Mouse (Mus musculus): ENCODE measurements around the gene Gm10670. TPM values are rescaled to one million over a fixed set of nuclear protein-coding genes. Genes with fewer than 3 reads are reported as not detected.
"Not testable (repeated sequence)": the region's sequence is repeated elsewhere in the genome, so short reads cannot be mapped to it uniquely, and the experiment has no call there.

Gm10670 gene
- total RNA-seq (2018; cell fraction: chromatin; rRNA removed) = not detected
- total RNA-seq (2018; cell fraction: cytosol; rRNA removed) = not detected
- total RNA-seq (2018; cell fraction: nucleus; rRNA removed) = not detected
- not detected in 3 replicates for polyA plus RNA-seq (2018)

DNA sequence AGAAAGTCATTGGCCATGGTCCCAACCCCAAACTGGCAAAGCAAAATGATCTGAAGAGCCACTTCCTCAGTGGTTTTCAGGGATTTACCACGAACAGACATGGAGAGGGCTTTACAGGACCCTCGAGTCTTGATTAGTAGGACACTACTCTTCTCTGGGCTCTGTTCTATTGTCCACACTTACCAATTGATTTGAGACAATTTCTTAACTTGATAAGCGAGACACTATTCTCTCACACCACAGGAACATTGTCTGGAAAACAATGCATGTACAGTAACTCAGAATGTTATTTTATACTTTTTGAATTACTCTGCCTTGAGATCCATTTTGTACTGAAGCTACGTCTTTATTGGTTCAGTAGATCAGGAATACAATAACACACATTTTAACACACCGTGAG is at the start of gene Gm10670:
Gene Gm10670, minus strand, starts transcription at position 101 of the 400 bp plus-strand sequence.
- H3K4me3 ChIP-seq (ENCODE audit: inconsistent target); H3K79me2 ChIP-seq (ENCODE audit: inconsistent target); H3K36me3 ChIP-seq (ENCODE audit: inconsistent target); H3K27ac ChIP-seq: not testable (repeated sequence)
- WGBS (ENCODE audit: missing documents) = no CpG with 5 or more reads among the region's 5 CpGs

DNA sequence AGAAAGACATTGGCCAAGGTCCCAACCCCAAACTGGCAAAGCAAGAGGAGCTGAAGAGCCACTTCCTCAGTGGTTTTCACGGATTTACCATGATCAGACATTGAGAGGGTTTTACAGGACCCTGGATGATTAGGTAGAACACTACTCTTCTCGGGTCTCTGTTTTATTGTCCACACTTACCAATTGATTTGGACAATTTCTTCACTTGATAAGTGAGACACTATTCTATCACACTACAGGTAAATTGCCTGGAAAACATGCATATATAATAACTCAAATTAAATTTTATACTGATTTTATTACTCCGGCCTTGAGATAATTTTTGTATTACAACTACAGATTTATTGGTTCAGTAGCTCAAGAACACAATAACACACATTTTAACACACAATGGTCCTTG is 35.7 kb upstream of the Gm10670 start, which contains the start of gene Vmn1r103:
Gene Vmn1r103, minus strand, starts transcription at position 101 of the 400 bp plus-strand sequence.
- not testable (repeated sequence) for H3K4me3 ChIP-seq (ENCODE audit: inconsistent target); H3K27ac ChIP-seq; H3K36me3 ChIP-seq (ENCODE audit: inconsistent target); H3K79me2 ChIP-seq (ENCODE audit: inconsistent target)
- no CpG with 5 or more reads among the region's 3 CpGs for WGBS (ENCODE audit: missing documents)

DNA sequence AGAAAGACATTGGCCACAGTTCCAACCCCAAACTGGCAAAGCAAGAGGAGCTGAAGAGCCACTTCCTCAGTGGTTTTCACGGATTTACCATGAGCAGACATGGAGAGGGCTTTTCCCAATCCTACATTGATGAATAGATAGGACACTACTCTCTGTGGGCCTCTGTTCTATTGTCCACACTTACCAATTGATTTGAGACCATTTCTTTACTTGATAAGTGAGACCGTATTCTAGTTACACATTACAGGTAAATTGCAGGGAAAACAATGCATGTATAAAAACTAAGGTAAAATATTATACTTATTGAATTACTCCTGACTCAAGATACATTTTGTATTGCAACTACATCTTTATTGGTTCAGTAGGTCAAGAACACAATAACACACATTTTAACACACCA is 32.2 kb downstream of the Gm10670 start, which contains the start of gene Vmn1r101:
Gene Vmn1r101, minus strand, starts transcription at position 101 of the 400 bp plus-strand sequence.
- H3K27ac ChIP-seq; H3K4me3 ChIP-seq (ENCODE audit: inconsistent target); H3K36me3 ChIP-seq (ENCODE audit: inconsistent target); H3K79me2 ChIP-seq (ENCODE audit: inconsistent target): not testable (repeated sequence)
- WGBS (ENCODE audit: missing documents) = no CpG with 5 or more reads among the region's 2 CpGs

Other genes starting within 250 kb of the Gm10670 start
- gene Gm4498, start 241.1 kb downstream of the Gm10670 start, polyA plus RNA-seq (2018) = not detected in 3 replicates
- not detected in 3 replicates for gene Gm5890, start 212.1 kb downstream of the Gm10670 start, polyA plus RNA-seq (2018)
- gene Gm4133, start 140.9 kb downstream of the Gm10670 start, polyA plus RNA-seq (2018) = not detected in 3 replicates
- not detected in 3 replicates for gene Gm5728, start 99.5 kb downstream of the Gm10670 start, polyA plus RNA-seq (2018)
- not detected in 3 replicates for gene Vmn1r100, start 57.0 kb downstream of the Gm10670 start, polyA plus RNA-seq (2018)
- gene Vmn1r101, start 32.3 kb downstream of the Gm10670 start, polyA plus RNA-seq (2018) = not detected in 3 replicates
- not detected in 3 replicates for gene Vmn1r103, start 35.6 kb upstream of the Gm10670 start, polyA plus RNA-seq (2018)
- gene Vmn1r104, start 58.9 kb upstream of the Gm10670 start, polyA plus RNA-seq (2018) = not detected in 3 replicates
- gene Gm5726, start 70.8 kb upstream of the Gm10670 start, polyA plus RNA-seq (2018) = not detected in 3 replicates
- not detected in 3 replicates for gene Gm4141, start 101.3 kb upstream of the Gm10670 start, polyA plus RNA-seq (2018)
- gene Gm4513, start 124.1 kb upstream of the Gm10670 start, polyA plus RNA-seq (2018) = not detected in 3 replicates
- not detected in 3 replicates for gene Vmn1r107, start 194.0 kb upstream of the Gm10670 start, polyA plus RNA-seq (2018)
- gene Vmn1r111, start 228.3 kb upstream of the Gm10670 start, polyA plus RNA-seq (2018) = not detected in 3 replicates

Data from macrophage (primary cell).